Mouse (Mus musculus): ENCODE data around the gene Sorbs1. TPM values are rescaled to one million over a fixed set of nuclear protein-coding genes. Genes with fewer than 3 reads are reported as not detected.

Sorbs1 gene
- total RNA-seq, 2 experiments from 2014 or later = 93.0 to 278 TPM

GRCm38 (mm10) chr19:40440951-40441350, 72.6 kb downstream of the Sorbs1 start:
- no peak for DNase-seq (ENCODE audit: low spot score in 2 of 2)

GRCm38 (mm10) chr19:40438907-40439306, 74.7 kb downstream of the Sorbs1 start:
- no peak for DNase-seq (ENCODE audit: low spot score in 2 of 2)

GRCm38 (mm10) chr19:40437651-40438068, 75.9 kb downstream of the Sorbs1 start:
- no peak for DNase-seq (ENCODE audit: low spot score in 2 of 2)

- DNase-seq (ENCODE audit: low spot score in 2 of 2) = peak; percentile 42 to 51
These were observed 76.9 kb downstream of the Sorbs1 start for GRCm38 (mm10) chr19:40436465-40437200.

GRCm38 (mm10) chr19:40435797-40436196, 77.8 kb downstream of the Sorbs1 start:
- DNase-seq (ENCODE audit: low spot score in 2 of 2) = no peak

- DNase-seq (ENCODE audit: low spot score in 2 of 2) = no peak
These were observed 78.5 kb downstream of the Sorbs1 start for GRCm38 (mm10) chr19:40435045-40435444.

GRCm38 (mm10) chr19:40434042-40434869, 79.3 kb downstream of the Sorbs1 start:
- DNase-seq (ENCODE audit: low spot score in 2 of 2) = no peak

GRCm38 (mm10) chr19:40433316-40433912, 80.2 kb downstream of the Sorbs1 start:
- DNase-seq (ENCODE audit: low spot score in 2 of 2) = no peak

GRCm38 (mm10) chr19:40431969-40432368, 81.6 kb downstream of the Sorbs1 start:
- DNase-seq (ENCODE audit: low spot score in 2 of 2) = no peak

- no peak for DNase-seq (ENCODE audit: low spot score in 2 of 2)
These were observed 84.0 kb downstream of the Sorbs1 start for GRCm38 (mm10) chr19:40429572-40429971.

GRCm38 (mm10) chr19:40429169-40429568, 84.4 kb downstream of the Sorbs1 start:
- DNase-seq (ENCODE audit: low spot score in 2 of 2) = no peak

- DNase-seq (ENCODE audit: low spot score in 2 of 2) = no peak
These were observed 87.2 kb downstream of the Sorbs1 start for GRCm38 (mm10) chr19:40426103-40426960.

GRCm38 (mm10) chr19:40425326-40425725, 88.3 kb downstream of the Sorbs1 start:
- no peak for DNase-seq (ENCODE audit: low spot score in 2 of 2)

- DNase-seq (ENCODE audit: low spot score in 2 of 2) = no peak
These were observed 92.5 kb downstream of the Sorbs1 start for GRCm38 (mm10) chr19:40421037-40421436.

- no peak for DNase-seq (ENCODE audit: low spot score in 2 of 2)
These were observed 94.3 kb downstream of the Sorbs1 start for GRCm38 (mm10) chr19:40419315-40419714.

- no peak for DNase-seq (ENCODE audit: low spot score in 2 of 2)
These were observed 96.3 kb downstream of the Sorbs1 start for GRCm38 (mm10) chr19:40417155-40417821.

GRCm38 (mm10) chr19:40415725-40416124, 97.9 kb downstream of the Sorbs1 start:
- DNase-seq (ENCODE audit: low spot score in 2 of 2) = no peak

- DNase-seq (ENCODE audit: low spot score in 2 of 2) = no peak
These were observed 98.6 kb downstream of the Sorbs1 start for GRCm38 (mm10) chr19:40414798-40415475.

GRCm38 (mm10) chr19:40414386-40414785, 99.2 kb downstream of the Sorbs1 start:
- no peak for DNase-seq (ENCODE audit: low spot score in 2 of 2)

- DNase-seq (ENCODE audit: low spot score in 2 of 2) = no peak
These were observed 102.2 kb downstream of the Sorbs1 start for GRCm38 (mm10) chr19:40411379-40411813.

All from adrenal gland, adult 18-20 months (tissue).